Mouse (Mus musculus) cerebellum, adult 2 months (tissue): ENCODE results near the gene Serpinf2.

Experiments
- CTCF ChIP-seq: fragments of 200-500 bp; IDR thresholded peaks from 2 replicates; pipeline ENCODE4 v1.5.1; 2011; ENCODE audit warnings: low read depth, mild to moderate bottlenecking, control low read depth, low read length, moderate library complexity, borderline replicate concordance; ENCODE audit not compliant: insufficient read depth
- POLR2A ChIP-seq: fragments of 200-500 bp; IDR thresholded peaks from 2 replicates; pipeline ENCODE4 v1.6.1; 2011; ENCODE audit warnings: low read length, control low read depth, borderline replicate concordance; ENCODE audit not compliant: insufficient read depth

- TF ChIP-seq CTCF (no peak), POLR2A (no peak)
Observed at GRCm38 (mm10) chr11:75422013-75422792, 17.2 kb downstream of the Serpinf2 start, which contains the start of gene Serpinf1.
